ENCODE assay signal across 9 mouse cellular contexts in the genomic region with DNA sequence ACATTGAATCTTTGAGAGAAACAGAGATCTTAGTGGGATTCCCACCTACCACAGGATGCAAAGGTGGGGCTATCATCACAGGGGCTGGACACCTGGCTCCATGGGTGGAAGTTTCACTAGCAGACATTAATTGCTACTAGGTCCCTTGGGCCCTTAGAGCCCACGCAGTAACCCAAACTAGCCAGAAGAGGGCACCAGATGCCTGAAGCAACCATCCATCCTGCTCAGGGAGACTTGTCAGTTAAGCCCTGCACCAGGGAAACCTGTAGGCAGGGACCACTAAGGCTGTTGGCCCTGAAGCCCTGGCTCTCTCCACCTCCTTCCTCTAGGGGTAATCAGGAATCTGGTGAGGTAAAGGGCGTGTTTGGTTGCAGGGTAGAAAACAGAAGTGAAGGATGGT. TPM values are rescaled to one million over a fixed set of nuclear protein-coding genes. Genes with fewer than 3 reads are reported as not detected.
A peak's percentile ranks its signal among the peaks of the same experiment; 100 is the strongest.
DNase-seq lines count a peak whose midpoint lies in the region; ATAC-seq and TF ChIP-seq lines count a peak whose summit lies in the region.
"Had no signal": no experiment of that assay in that cellular context is flagged by ENCODE, and none has a peak within 500 bp of the region (broad histone marks: within the 10 kb centered on the region; RNA-seq: fewer than 3 reads in every experiment).

No protein-coding gene starts in this region.

- TF ChIP-seq EP300 in ES-Bruce4 (IDR thresholded peaks at IDR 0.05; ENCODE audit: insufficient read depth, low read depth, low read length): no peak

- peak; percentile 70 for DNase-seq in kidney, adult 18-20 months
- DNase-seq in brain, embryonic 14.5 days (ENCODE audit: low read depth): peak; percentile 56
- peak; percentile 51 to 63 for DNase-seq in frontal cortex, postnatal 36 days (ENCODE audit: low spot score in 2 of 2)
- DNase-seq in layer of hippocampus, adult 9-11 months: peak; percentile 45
- DNase-seq in Muller cell, postnatal 12 days (ENCODE audit: inconsistent ontology term): no peak

- peak; percentile 88 for TF ChIP-seq CTCF in ES-Bruce4 (IDR thresholded peaks at IDR 0.05; ENCODE audit: low read depth, low read length)
- TF ChIP-seq CTCF in brain, embryonic 14.5 days (IDR thresholded peaks at IDR 0.05; ENCODE audit: borderline replicate concordance, extremely low read depth, insufficient read depth, insufficient read length): peak; percentile 80

- WGBS in kidney, embryonic 16.5 days: 23% methylated on average over 2 of the region's 2 CpGs

- H3K27ac ChIP-seq in kidney, embryonic 16.5 days (ENCODE audit: low read length): no peak overlapping the region
- H3K27ac ChIP-seq in ES-Bruce4 (ENCODE audit: insufficient read depth, low read length): no peak overlapping the region
- H3K27ac ChIP-seq: macrophage had no signal

- no peak for TF ChIP-seq POLR2A in ES-Bruce4 (IDR thresholded peaks at IDR 0.05; ENCODE audit: insufficient read depth, low read length)
- TF ChIP-seq POLR2A in brain, embryonic 14.5 days (IDR thresholded peaks at IDR 0.05; ENCODE audit: borderline replicate concordance, extremely low read depth, insufficient read depth, insufficient read length, poor library complexity, severe bottlenecking): no peak

- H3K9ac ChIP-seq in kidney, embryonic 16.5 days (replicated peaks; ENCODE audit: low read length): no peak overlapping the region
- H3K9ac ChIP-seq in ES-Bruce4 (ENCODE audit: low read depth, poor library complexity, severe bottlenecking): no peak overlapping the region

- no peak overlapping the region for H3K4me3 ChIP-seq in kidney, embryonic 16.5 days (ENCODE audit: low read length)
- no peak overlapping the region for H3K4me3 ChIP-seq in ES-Bruce4 (ENCODE audit: low read depth, low read length)

- no peaks in the 10 kb centered on the region for H3K27me3 ChIP-seq in kidney, embryonic 16.5 days (ENCODE audit: insufficient read depth, low read length)
- H3K27me3 ChIP-seq in ES-Bruce4 (ENCODE audit: control insufficient read depth, insufficient read depth, low read length, poor library complexity, severe bottlenecking): no peaks in the 10 kb centered on the region

- no peak overlapping the region for H3K4me2 ChIP-seq in kidney, embryonic 16.5 days (replicated peaks; ENCODE audit: low read depth, low read length)

- ATAC-seq in kidney, embryonic 16.5 days (ENCODE audit: low FRiP score, low TSS enrichment): no peak
- ATAC-seq in monocyte, adult 5-6 weeks (replicated peaks; ENCODE audit: insufficient number of reproducible peaks, low FRiP score, low TSS enrichment, poor library complexity, severe bottlenecking): 0 out of 2 replicates have a peak, but pooled peaks have one; percentile 41

- H3K36me3 ChIP-seq in kidney, embryonic 16.5 days (ENCODE audit: insufficient read depth, low read length): no peaks in the 10 kb centered on the region
- no peaks in the 10 kb centered on the region for H3K36me3 ChIP-seq in ES-Bruce4 (ENCODE audit: control insufficient read depth, insufficient read depth, low read length, poor library complexity, severe bottlenecking)

- no peaks in the 10 kb centered on the region for H3K9me3 ChIP-seq in kidney, embryonic 16.5 days (ENCODE audit: low read length)
- H3K9me3 ChIP-seq in ES-Bruce4 (replicated peaks; ENCODE audit: control insufficient read depth, insufficient read depth, low read length, poor library complexity, severe bottlenecking): no peaks in the 10 kb centered on the region

- 0 out of 2 replicates have a peak, but pooled peaks cover 18% of the 10 kb centered on the region for H3K4me1 ChIP-seq in kidney, embryonic 16.5 days (ENCODE audit: insufficient read depth, low read length)
- H3K4me1 ChIP-seq in ES-Bruce4 (ENCODE audit: control insufficient read depth, insufficient read depth, low read length): no peaks in the 10 kb centered on the region

RNA-seq across cellular contexts. Expression of gene Mlph, which starts 8.5 kb away (rescaled TPM):
- polyA plus RNA-seq in kidney, embryonic 16.5 days (2015; fragmentation: Nextera tagmentation; extraction: Ambion mirVana): 0.26 and 0.82 TPM in 2 replicates
- polyA plus RNA-seq in ES-Bruce4 (2011; ENCODE audit: insufficient read depth, insufficient read length, low read depth, missing spikeins): 0.24 and 0.28 TPM in 2 replicates
- 0.20 and 0.31 TPM in 2 replicates for polyA plus RNA-seq in brain, embryonic 14.5 days (2012; rRNA removed)
- not detected in 3 replicates for total RNA-seq in monocyte, adult 5-6 weeks (2017)

RNA-seq across cellular contexts. Expression of gene Prlh, which starts 46.6 kb away (rescaled TPM):
- not detected in 2 replicates for polyA plus RNA-seq in kidney, embryonic 16.5 days (2015; fragmentation: Nextera tagmentation; extraction: Ambion mirVana)
- not detected in 2 replicates for polyA plus RNA-seq in ES-Bruce4 (2011; ENCODE audit: insufficient read depth, insufficient read length, low read depth, missing spikeins)
- polyA plus RNA-seq in brain, embryonic 14.5 days (2012; rRNA removed): not detected in 2 replicates
- not detected in 3 replicates for total RNA-seq in monocyte, adult 5-6 weeks (2017)
- polyA plus RNA-seq: macrophage had no signal
